Mouse (Mus musculus): Measurements from ENCODE around the gene Irgm2. TPM values are rescaled to one million over a fixed set of nuclear protein-coding genes. Genes with fewer than 3 reads are reported as not detected.
A peak's percentile ranks its signal among the peaks of the same experiment; 100 is the strongest.

Irgm2 gene
- polyA plus RNA-seq, 1 experiment, result 0.01 TPM

- Histone ChIP-seq H3K79me2 (ENCODE audit: control insufficient read depth, insufficient read depth) (no peaks in the 10 kb centered on the region), H3K27me3 (ENCODE audit: control insufficient read depth, insufficient read depth, insufficient read length) (no peaks in the 10 kb centered on the region), H3ac (ENCODE audit: control insufficient read depth, insufficient read length, low read depth) (no peak overlapping the region), H3K36me3 (ENCODE audit: control insufficient read depth, insufficient read depth) (no peaks in the 10 kb centered on the region), H3K79me3 (ENCODE audit: low read depth) (no peaks in the 10 kb centered on the region), H3K4me3 (ENCODE audit: insufficient read depth, poor library complexity, severe bottlenecking) (no peak overlapping the region)
- TF ChIP-seq CEBPB (IDR thresholded peaks at IDR 0.05; ENCODE audit: low read depth) (no peak), MYOG (IDR thresholded peaks at IDR 0.05; ENCODE audit: control insufficient read depth, extremely low read depth, insufficient read length) (no peak), FOSL1 (IDR thresholded peaks at IDR 0.05; ENCODE audit: insufficient read depth, low read length, poor library complexity, severe bottlenecking) (no peak), MAX (IDR thresholded peaks at IDR 0.05) (no peak), USF1 (IDR thresholded peaks at IDR 0.05; ENCODE audit: low read depth) (no peak)
Observed at GRCm38 (mm10) chr11:58238840-58239791, 39.7 kb downstream of the Irgm2 start.

- Histone ChIP-seq H3K4me3 (ENCODE audit: insufficient read depth, poor library complexity, severe bottlenecking) (no peak overlapping the region), H3K79me2 (ENCODE audit: control insufficient read depth, insufficient read depth) (no peaks in the 10 kb centered on the region), H3K36me3 (ENCODE audit: control insufficient read depth, insufficient read depth) (no peaks in the 10 kb centered on the region), H3K27me3 (ENCODE audit: control insufficient read depth, insufficient read depth, insufficient read length) (no peaks in the 10 kb centered on the region), H3K79me3 (ENCODE audit: low read depth) (no peaks in the 10 kb centered on the region), H3ac (ENCODE audit: control insufficient read depth, insufficient read length, low read depth) (no peak overlapping the region)
- TF ChIP-seq MAX (IDR thresholded peaks at IDR 0.05), result no peak
- no peak for TF ChIP-seq CEBPB (IDR thresholded peaks at IDR 0.05; ENCODE audit: low read depth)
Observed at GRCm38 (mm10) chr11:58247294-58247693, 47.9 kb downstream of the Irgm2 start.

DNA sequence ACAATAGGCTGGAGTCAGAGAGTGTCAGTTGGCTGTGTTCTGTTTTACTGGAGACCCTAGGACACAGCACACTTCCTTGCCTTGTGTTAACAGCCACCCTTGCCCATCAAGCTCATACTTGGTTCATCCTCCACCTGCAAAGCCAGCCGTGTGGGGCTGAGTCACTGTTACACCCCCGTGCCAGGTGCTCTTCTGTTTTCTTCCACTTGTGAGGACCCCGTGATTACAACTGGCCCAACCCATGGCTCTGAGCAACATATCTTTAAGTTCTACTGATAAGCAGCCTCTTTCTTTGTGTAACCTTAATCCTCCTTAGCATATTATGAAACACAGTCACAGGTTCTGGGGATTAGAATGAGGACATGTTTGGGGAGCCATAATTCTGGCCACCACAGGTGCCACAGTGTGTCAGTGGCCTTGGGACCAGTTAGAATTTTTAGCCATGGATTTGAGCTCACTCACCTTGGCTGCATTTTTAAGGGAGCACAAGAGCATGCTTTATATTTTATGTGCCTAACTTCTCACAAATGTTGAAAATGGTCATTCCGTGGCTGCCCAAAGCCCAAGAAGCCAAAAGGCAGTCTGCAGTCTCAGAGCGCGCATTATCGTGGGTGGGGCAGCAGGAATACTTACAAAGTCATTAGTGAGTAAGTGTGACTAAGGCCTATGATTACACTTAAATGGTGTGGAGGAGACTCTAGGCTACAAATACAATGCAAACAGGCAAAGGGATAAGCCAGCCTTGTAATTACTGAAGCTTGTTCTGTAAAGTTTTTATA lies 50.0 kb downstream of the Irgm2 start:
- TF ChIP-seq FOSL1 (IDR thresholded peaks at IDR 0.05; ENCODE audit: insufficient read depth, low read length, poor library complexity, severe bottlenecking) (no peak), MAX (IDR thresholded peaks at IDR 0.05) (no peak), MYOD1 (IDR thresholded peaks at IDR 0.05; ENCODE audit: control insufficient read depth, insufficient read length, low read depth) (no peak), CTCF (IDR thresholded peaks at IDR 0.05; ENCODE audit: control insufficient read depth, insufficient read depth, insufficient read length) (no peak), MYOG (IDR thresholded peaks at IDR 0.05; ENCODE audit: control insufficient read depth, extremely low read depth, insufficient read length) (no peak)
- Histone ChIP-seq H3K79me3 (ENCODE audit: low read depth) (no peaks in the 10 kb centered on the region), H3K79me2 (ENCODE audit: control insufficient read depth, insufficient read depth) (no peaks in the 10 kb centered on the region), H3K36me3 (ENCODE audit: control insufficient read depth, insufficient read depth) (no peaks in the 10 kb centered on the region), H3ac (ENCODE audit: control insufficient read depth, insufficient read length, low read depth) (no peak overlapping the region), H3K4me3 (ENCODE audit: insufficient read depth, poor library complexity, severe bottlenecking) (no peak overlapping the region), H3K27me3 (ENCODE audit: control insufficient read depth, insufficient read depth, insufficient read length) (no peaks in the 10 kb centered on the region)

DNA sequence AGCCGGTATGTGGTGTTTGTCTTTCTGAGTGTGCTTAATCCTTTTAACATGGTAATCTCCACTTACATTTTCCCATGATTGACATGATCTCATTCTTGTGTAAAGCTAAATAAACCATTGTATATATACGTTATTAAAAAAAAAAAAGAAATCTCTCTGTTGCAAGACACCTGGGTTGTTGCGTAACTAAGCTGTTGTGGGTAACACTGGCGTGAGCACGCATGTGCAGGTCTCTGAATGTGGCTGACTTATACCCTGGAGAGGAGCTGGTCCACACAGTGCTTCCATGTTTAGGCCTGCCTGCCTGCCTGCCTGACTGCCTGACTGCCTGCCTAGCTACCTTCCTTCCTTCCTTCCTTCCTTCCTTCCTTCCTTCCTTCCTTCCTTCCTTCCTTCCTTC lies 51.1 kb downstream of the Irgm2 start:
- Histone ChIP-seq H3K4me3 (ENCODE audit: insufficient read depth, poor library complexity, severe bottlenecking) (no peak overlapping the region), H3K36me3 (ENCODE audit: control insufficient read depth, insufficient read depth) (no peaks in the 10 kb centered on the region), H3K27me3 (ENCODE audit: control insufficient read depth, insufficient read depth, insufficient read length) (no peaks in the 10 kb centered on the region), H3K79me3 (ENCODE audit: low read depth) (no peaks in the 10 kb centered on the region), H3K79me2 (ENCODE audit: control insufficient read depth, insufficient read depth) (no peaks in the 10 kb centered on the region), H3ac (ENCODE audit: control insufficient read depth, insufficient read length, low read depth) (no peak overlapping the region)
- peak; percentile 87 for TF ChIP-seq CEBPB (IDR thresholded peaks at IDR 0.05; ENCODE audit: low read depth)
- no peak for TF ChIP-seq USF1 (IDR thresholded peaks at IDR 0.05; ENCODE audit: low read depth)

- Histone ChIP-seq H3K4me3 (ENCODE audit: insufficient read depth, poor library complexity, severe bottlenecking) (no peak overlapping the region), H3K79me3 (ENCODE audit: low read depth) (no peaks in the 10 kb centered on the region), H3K27me3 (ENCODE audit: control insufficient read depth, insufficient read depth, insufficient read length) (no peaks in the 10 kb centered on the region), H3ac (ENCODE audit: control insufficient read depth, insufficient read length, low read depth) (no peak overlapping the region), H3K36me3 (ENCODE audit: control insufficient read depth, insufficient read depth) (no peaks in the 10 kb centered on the region), H3K79me2 (ENCODE audit: control insufficient read depth, insufficient read depth) (no peaks in the 10 kb centered on the region)
- TF ChIP-seq MYOG (IDR thresholded peaks at IDR 0.05; ENCODE audit: control insufficient read depth, extremely low read depth, insufficient read length) (no peak), FOSL1 (IDR thresholded peaks at IDR 0.05; ENCODE audit: insufficient read depth, low read length, poor library complexity, severe bottlenecking) (no peak)
Observed at GRCm38 (mm10) chr11:58254411-58254810, 55.0 kb downstream of the Irgm2 start.

DNA sequence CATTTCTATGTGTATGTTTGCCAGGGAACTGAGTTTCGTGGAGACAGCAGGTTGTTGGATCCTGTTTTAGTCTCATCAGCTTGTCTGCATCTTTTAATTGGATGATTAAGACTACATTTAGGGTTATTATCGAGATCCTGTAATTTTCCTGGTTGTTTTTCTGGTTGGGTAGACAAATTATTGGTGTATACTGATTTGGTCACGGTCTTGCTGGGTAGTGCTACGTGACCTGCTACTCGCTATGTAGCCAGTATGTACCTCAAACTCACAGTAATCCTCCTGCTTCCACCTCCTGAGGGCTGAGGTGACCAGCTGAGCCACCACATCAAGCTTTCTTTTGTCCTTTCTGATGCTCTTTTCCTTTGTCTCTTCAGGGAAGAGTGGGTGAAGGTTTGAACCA lies 58.4 kb downstream of the Irgm2 start:
- Histone ChIP-seq H3K36me3 (ENCODE audit: control insufficient read depth, insufficient read depth) (no peaks in the 10 kb centered on the region), H3K4me3 (ENCODE audit: insufficient read depth, poor library complexity, severe bottlenecking) (no peak overlapping the region), H3K79me3 (ENCODE audit: low read depth) (no peaks in the 10 kb centered on the region), H3K27me3 (ENCODE audit: control insufficient read depth, insufficient read depth, insufficient read length) (peaks cover 8% of the 10 kb centered on the region), H3ac (ENCODE audit: control insufficient read depth, insufficient read length, low read depth) (no peak overlapping the region), H3K79me2 (ENCODE audit: control insufficient read depth, insufficient read depth) (no peaks in the 10 kb centered on the region)
- TF ChIP-seq MYOD1 (IDR thresholded peaks at IDR 0.05; ENCODE audit: control insufficient read depth, insufficient read length, low read depth), result no peak
- TF ChIP-seq USF1 (IDR thresholded peaks at IDR 0.05; ENCODE audit: low read depth), result no peak
- TF ChIP-seq MYOG (IDR thresholded peaks at IDR 0.05; ENCODE audit: control insufficient read depth, extremely low read depth, insufficient read length), result no peak
- no peak for TF ChIP-seq MAX (IDR thresholded peaks at IDR 0.05)

All from C2C12 (cell line).